Mouse (Mus musculus): Measurements from ENCODE around the gene Krtap1-4.

The Krtap1-4 gene

DNA sequence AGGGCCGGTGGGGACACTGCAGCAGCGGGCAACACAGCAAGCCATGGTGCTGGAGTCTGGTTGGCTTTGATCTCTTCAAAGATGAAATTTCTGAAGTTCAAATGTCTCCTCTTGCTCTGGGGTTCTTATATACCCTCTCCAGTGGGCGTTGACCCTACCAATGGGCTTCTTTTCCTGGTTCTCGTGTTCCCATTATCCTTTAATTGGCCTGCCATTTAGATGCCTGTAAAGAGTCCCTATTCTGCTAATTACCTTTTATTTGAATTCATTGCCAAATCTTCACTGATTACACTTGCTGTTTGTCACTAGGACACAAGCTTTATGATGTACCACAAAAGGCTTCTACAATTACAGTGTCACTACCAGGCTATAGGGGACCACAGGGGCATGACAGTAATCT, 32.7 kb downstream of the Krtap1-4 start, which contains the start of gene Krtap3-3:
Gene Krtap3-3 (minus strand): TSS at position 101 of the 400 bp plus-strand sequence.
- no peak for DNase-seq (ENCODE audit: low spot score)

DNA sequence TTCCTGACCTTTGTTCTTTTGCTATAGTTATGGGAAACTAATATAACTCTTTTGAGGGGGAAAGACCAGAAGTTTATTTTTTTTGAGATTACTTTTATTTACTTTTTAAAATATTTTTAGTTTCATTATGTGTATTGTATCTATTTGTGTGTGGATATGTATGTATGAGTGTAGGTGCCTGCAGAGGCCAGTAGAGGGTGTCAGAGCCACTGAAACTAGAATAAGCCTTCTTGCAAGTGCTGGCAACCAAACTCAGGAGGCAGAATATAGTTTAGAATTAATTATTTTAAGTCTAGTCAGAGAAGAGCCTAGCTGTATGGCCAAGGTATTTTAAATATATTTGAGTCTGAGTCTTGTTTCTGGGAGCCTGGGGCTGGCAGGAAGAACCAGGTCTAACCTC, 35.6 kb downstream of the Krtap1-4 start:
- no peak for DNase-seq (ENCODE audit: low spot score)

DNA sequence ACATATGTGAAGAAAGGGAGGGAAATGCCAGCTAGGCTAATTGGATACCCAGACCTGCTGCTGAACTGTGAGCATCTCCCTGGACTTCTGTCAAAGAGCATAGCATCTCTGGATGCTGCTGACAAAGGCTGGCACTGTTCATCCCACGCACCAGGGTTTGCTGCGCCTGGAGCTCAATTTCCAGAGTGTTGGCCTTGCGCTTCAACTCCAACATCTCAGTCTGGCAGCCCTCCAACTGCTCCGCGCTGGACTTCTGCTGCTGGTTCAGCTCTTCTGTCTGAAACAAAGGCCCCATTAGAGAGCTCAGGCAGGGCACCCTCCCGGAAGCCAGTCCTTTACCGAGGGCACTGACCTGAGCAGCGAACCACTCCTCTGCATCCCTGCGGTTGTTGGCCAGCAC, 43.7 kb downstream of the Krtap1-4 start:
- DNase-seq (ENCODE audit: low spot score) = no peak

Measured in urinary bladder, postnatal 25 days (tissue).